ENCODE assay signal across 23 mouse cellular contexts in genomic region chr12:104946231-104946630, GRCm38 (mm10).
DNase-seq lines count a peak whose midpoint lies in the region; ATAC-seq lines count a peak whose summit lies in the region.
"Had no signal": no experiment of that assay in that cellular context is flagged by ENCODE, and none has a peak within 500 bp of the region (broad histone marks: within the 10 kb centered on the region; RNA-seq: fewer than 3 reads in every experiment).

No protein-coding gene starts in this region.

- DNase-seq in cerebellum, postnatal 10 days, result peak; percentile 64 to 71
- DNase-seq in cerebellum, adult 11 months, result no peak
- DNase-seq in heart, postnatal 4 days, result no peak
- DNase-seq in midbrain, embryonic 11.5 days (ENCODE audit: low spot score, missing footprints), result peak; percentile 28
- DNase-seq in yolk sac, embryonic 10.5 days (ENCODE audit: low spot score), result no peak
- DNase-seq: adrenal gland, postnatal 10 days; adrenal gland, postnatal 36 days; cerebellum, adult 11-12 months; cerebellum, adult 8-10 months; gastrocnemius, postnatal 10 days; gastrocnemius, postnatal 36 days; heart, adult 2 months had no signal

- H3K9ac ChIP-seq in heart, embryonic 13.5 days, result no peak overlapping the region
- no peak overlapping the region for H3K9ac ChIP-seq in midbrain, embryonic 11.5 days (ENCODE audit: low read length)
- H3K9ac ChIP-seq in midbrain, embryonic 16.5 days (ENCODE audit: low read depth, low read length), result no peak overlapping the region
- H3K9ac ChIP-seq: embryonic facial prominence, embryonic 13.5 days; forebrain, embryonic 13.5 days; hindbrain, embryonic 13.5 days had no signal

- H3K36me3 ChIP-seq in heart, embryonic 13.5 days, result 0 out of 2 replicates have a peak, but pooled peaks cover 3% of the 10 kb centered on the region
- no peaks in the 10 kb centered on the region for H3K36me3 ChIP-seq in midbrain, embryonic 11.5 days (ENCODE audit: control insufficient read depth, insufficient read depth, low read length)
- H3K36me3 ChIP-seq in midbrain, embryonic 16.5 days (ENCODE audit: control insufficient read depth, insufficient read depth, low read length), result no peaks in the 10 kb centered on the region
- H3K36me3 ChIP-seq: forebrain, embryonic 10.5 days; heart, embryonic 10.5 days; hindbrain, embryonic 10.5 days; hindbrain, embryonic 13.5 days had no signal

- no peaks in the 10 kb centered on the region for H3K9me3 ChIP-seq in heart, embryonic 13.5 days
- H3K9me3 ChIP-seq in midbrain, embryonic 11.5 days (ENCODE audit: control insufficient read depth, low read length), result no peaks in the 10 kb centered on the region
- no peaks in the 10 kb centered on the region for H3K9me3 ChIP-seq in midbrain, embryonic 16.5 days (replicated peaks; ENCODE audit: control insufficient read depth, low read length, poor library complexity, severe bottlenecking)
- H3K9me3 ChIP-seq: embryonic facial prominence, embryonic 13.5 days; heart, embryonic 10.5 days; hindbrain, embryonic 13.5 days had no signal

- no peaks in the 10 kb centered on the region for H3K4me1 ChIP-seq in heart, embryonic 13.5 days
- no peaks in the 10 kb centered on the region for H3K4me1 ChIP-seq in midbrain, embryonic 11.5 days (ENCODE audit: control insufficient read depth, insufficient read depth, low read length)
- no peaks in the 10 kb centered on the region for H3K4me1 ChIP-seq in midbrain, embryonic 16.5 days (ENCODE audit: control insufficient read depth, insufficient read depth, low read length)
- H3K4me1 ChIP-seq: embryonic facial prominence, embryonic 13.5 days; forebrain, embryonic 10.5 days; forebrain, embryonic 13.5 days; heart, embryonic 10.5 days; hindbrain, embryonic 10.5 days; hindbrain, embryonic 13.5 days had no signal

- 0 out of 2 replicates have a peak, but pooled peaks have one; percentile 8 for ATAC-seq in heart, embryonic 13.5 days (ENCODE audit: extremely low read depth, insufficient number of reproducible peaks, low FRiP score, low TSS enrichment)
- ATAC-seq in midbrain, embryonic 11.5 days (ENCODE audit: low FRiP score), result no peak
- ATAC-seq in midbrain, embryonic 16.5 days, result no peak
- ATAC-seq: activated CD4-positive, CD25-positive, alpha-beta regulatory T cell, adult 4 months; forebrain, embryonic 13.5 days; forebrain, embryonic 16.5 days; hindbrain, embryonic 16.5 days had no signal

- H3K4me3 ChIP-seq in heart, embryonic 13.5 days, result no peak overlapping the region
- no peak overlapping the region for H3K4me3 ChIP-seq in midbrain, embryonic 11.5 days (ENCODE audit: low read depth, low read length)
- no peak overlapping the region for H3K4me3 ChIP-seq in midbrain, embryonic 16.5 days (ENCODE audit: low read depth, low read length)
- H3K4me3 ChIP-seq: embryonic facial prominence, embryonic 13.5 days; forebrain, embryonic 10.5 days; forebrain, embryonic 13.5 days; heart, adult 2 months; heart, embryonic 10.5 days; hindbrain, embryonic 10.5 days; hindbrain, embryonic 13.5 days had no signal

- 87% methylated on average over 6 of the region's 6 CpGs for WGBS in heart, embryonic 13.5 days
- WGBS in midbrain, embryonic 11.5 days, result 93% methylated on average over 6 of the region's 6 CpGs
- WGBS in midbrain, embryonic 16.5 days, result 92% methylated on average over 6 of the region's 6 CpGs

- H3K4me2 ChIP-seq in heart, embryonic 13.5 days, result no peak overlapping the region
- H3K4me2 ChIP-seq in midbrain, embryonic 11.5 days, result no peak overlapping the region
- H3K4me2 ChIP-seq in midbrain, embryonic 16.5 days (ENCODE audit: low read length), result no peak overlapping the region
- H3K4me2 ChIP-seq: embryonic facial prominence, embryonic 13.5 days; forebrain, embryonic 13.5 days; hindbrain, embryonic 13.5 days had no signal

- H3K27ac ChIP-seq in heart, embryonic 13.5 days (replicated peaks), result no peak overlapping the region
- no peak overlapping the region for H3K27ac ChIP-seq in midbrain, embryonic 11.5 days (ENCODE audit: low read depth, low read length)
- H3K27ac ChIP-seq in midbrain, embryonic 16.5 days (ENCODE audit: low read length), result no peak overlapping the region
- H3K27ac ChIP-seq: embryonic facial prominence, embryonic 13.5 days; forebrain, embryonic 10.5 days; forebrain, embryonic 13.5 days; heart, adult 2 months; heart, embryonic 10.5 days; hindbrain, embryonic 10.5 days; hindbrain, embryonic 13.5 days had no signal

- H3K27me3 ChIP-seq in heart, embryonic 13.5 days (replicated peaks), result no peaks in the 10 kb centered on the region; the same call in 1 of the 2 replicates
- no peaks in the 10 kb centered on the region for H3K27me3 ChIP-seq in midbrain, embryonic 11.5 days (ENCODE audit: control insufficient read depth, insufficient read depth, low read length)
- no peaks in the 10 kb centered on the region for H3K27me3 ChIP-seq in midbrain, embryonic 16.5 days (ENCODE audit: control insufficient read depth, insufficient read depth, low read depth, low read length)
- H3K27me3 ChIP-seq: embryonic facial prominence, embryonic 13.5 days; forebrain, embryonic 13.5 days had no signal

Comparison
In these comparisons a context has a peak if more than half of its experiments do, and no peak if none do; other contexts are left out.
1. DNase-seq: peak in cerebellum, postnatal 10 days (2 of 2) and midbrain, embryonic 11.5 days (single experiment); none in cerebellum, adult 11 months (single experiment), heart, postnatal 4 days (single experiment) and yolk sac, embryonic 10.5 days (single experiment).